Mouse (Mus musculus) Patski (cell line): ENCODE measurements around the gene Nhsl2. TPM values are rescaled to one million over a fixed set of nuclear protein-coding genes. Genes with fewer than 3 reads are reported as not detected.
A peak's percentile ranks its signal among the peaks of the same experiment; 100 is the strongest.

ENCODE experiments used
- ATAC-seq: fragments of 100-300 bp; one replicate; pipeline ENCODE4 v1.8.0; 2021
- CTCF ChIA-PET: fragments of 350-600 bp; sonication (Branson Sonifier 250); formaldehyde crosslinking; loops from one replicate; lab custom pipeline; 2022; ENCODE audit warnings: inconsistent platforms; lab: Charles Lee
- POLR2A ChIA-PET: fragments of 350-600 bp; sonication (Branson Sonifier 250); formaldehyde crosslinking; loops from one replicate; lab custom pipeline; 2022; ENCODE audit warnings: antibody characterized with exemption, inconsistent platforms; lab: Charles Lee
- DNase-seq: peaks from one replicate; pipeline ENCODE4 v3.0.0-alpha.2; 2011; ENCODE audit warnings: low read depth, low spot score
- H3K27me3 ChIP-seq: fragments of 371-371 bp; one replicate; pipeline ENCODE4 v1.5.1; 2021
- CTCF ChIP-seq: fragments of 100-300 bp; IDR thresholded peaks from one replicate; pipeline ENCODE4 v1.5.1; 2021
- in situ Hi-C: fragments of 300-500 bp; cut with MboI; formaldehyde crosslinking; loops from 3 replicates; pipeline ENCODE4 v1.11.1; 2018; ENCODE audit warnings: low pct_unique_long_range_greater_than_20kb, mixed read lengths
- polyA plus RNA-seq: library from polyadenylated mRNA; unstranded; gene quantifications from one replicate; pipeline ENCODE4 v1.2.3, GENCODE M21; 2021

The Nhsl2 gene
- polyA plus RNA-seq, 1 experiment from 2014 or later, result 1.9 TPM

GRCm38 (mm10) chrX:101901806-101902490, 52.8 kb downstream of the Nhsl2 start:
- ChIA-PET CTCF (no interaction called here), POLR2A (interaction anchor here (0.7 kb wide), 1 partner anchor 124 kb away, joined by 3 read pairs; no protein-coding TSS in a partner anchor)
- TF ChIP-seq CTCF, result no peak
- H3K27me3 ChIP-seq, result peaks cover 18% of the 10 kb centered on the region
- DNase-seq (no peak), ATAC-seq (peak; percentile 62)
- in situ Hi-C loops, result no loop called here

GRCm38 (mm10) chrX:101902597-101902996, 53.4 kb downstream of the Nhsl2 start:
- DNase-seq, result no peak
- CTCF ChIA-PET, result interaction anchor here (1.2 kb wide), 1 partner anchor 12 kb away, joined by 3 read pairs; no protein-coding TSS in a partner anchor
- TF ChIP-seq CTCF, result no peak
- in situ Hi-C loops, result no loop called here
- peak; percentile 17 for ATAC-seq
- H3K27me3 ChIP-seq, result peaks cover 17% of the 10 kb centered on the region
- POLR2A ChIA-PET, result no interaction called here

- ATAC-seq (no peak), DNase-seq (no peak)
- H3K27me3 ChIP-seq, result peaks cover 31% of the 10 kb centered on the region
- POLR2A ChIA-PET, result no interaction called here
- CTCF ChIA-PET, result no interaction called here
- in situ Hi-C loops, result no loop called here
- no peak for TF ChIP-seq CTCF
Observed at GRCm38 (mm10) chrX:101907301-101907700, 58.1 kb downstream of the Nhsl2 start.

GRCm38 (mm10) chrX:101929131-101929530, 79.9 kb downstream of the Nhsl2 start:
- POLR2A ChIA-PET, result no interaction called here
- ATAC-seq (no peak), DNase-seq (no peak)
- in situ Hi-C loops, result no loop called here
- CTCF ChIA-PET, result interaction anchor here (1.9 kb wide), 1 partner anchor 13 kb away, joined by 7 read pairs; no protein-coding TSS in a partner anchor
- H3K27me3 ChIP-seq, result peaks cover 11% of the 10 kb centered on the region
- no peak for TF ChIP-seq CTCF

GRCm38 (mm10) chrX:101930301-101930700, 81.1 kb downstream of the Nhsl2 start:
- ATAC-seq, result no peak
- no peak for TF ChIP-seq CTCF
- DNase-seq, result no peak
- POLR2A ChIA-PET, result no interaction called here
- H3K27me3 ChIP-seq, result peaks cover 6% of the 10 kb centered on the region
- in situ Hi-C loops, result no loop called here
- CTCF ChIA-PET, result interaction anchor here (1.1 kb wide), 1 partner anchor 13 kb away, joined by 3 read pairs; no protein-coding TSS in a partner anchor

- ChIA-PET POLR2A (no interaction called here), CTCF (interaction anchor here (1.1 kb wide), 1 partner anchor 13 kb away, joined by 3 read pairs; no protein-coding TSS in a partner anchor)
- ATAC-seq (no peak), DNase-seq (no peak)
- no peak for TF ChIP-seq CTCF
- in situ Hi-C loops, result no loop called here
- peaks cover 7% of the 10 kb centered on the region for H3K27me3 ChIP-seq
Observed at GRCm38 (mm10) chrX:101931016-101931415, 81.8 kb downstream of the Nhsl2 start.

GRCm38 (mm10) chrX:101932244-101932643, 83.1 kb downstream of the Nhsl2 start:
- ChIA-PET POLR2A (no interaction called here), CTCF (interaction anchor here (2.0 kb wide), 1 partner anchor 10 kb away, joined by 8 read pairs; no protein-coding TSS in a partner anchor)
- H3K27me3 ChIP-seq, result peaks cover 13% of the 10 kb centered on the region
- no peak for TF ChIP-seq CTCF
- DNase-seq, result no peak
- in situ Hi-C loops, result no loop called here
- peak; percentile 23 for ATAC-seq

- peaks cover 13% of the 10 kb centered on the region for H3K27me3 ChIP-seq
- no peak for DNase-seq
- no peak for ATAC-seq
- in situ Hi-C loops, result no loop called here
- CTCF ChIA-PET, result interaction anchor here (1.2 to 2.0 kb wide), 2 partner anchors 9 to 13 kb away, joined by 3 to 8 read pairs; no protein-coding TSS in a partner anchor
- no peak for TF ChIP-seq CTCF
- POLR2A ChIA-PET, result no interaction called here
Observed at GRCm38 (mm10) chrX:101933346-101933745, 84.2 kb downstream of the Nhsl2 start.

- in situ Hi-C loops, result no loop called here
- CTCF ChIA-PET, result no interaction called here
- TF ChIP-seq CTCF, result no peak
- POLR2A ChIA-PET, result interaction anchor here (0.7 kb wide), 1 partner anchor 83 kb away, joined by 7 read pairs; no protein-coding TSS in a partner anchor
- ATAC-seq (no peak), DNase-seq (no peak)
- peaks cover 12% of the 10 kb centered on the region for H3K27me3 ChIP-seq
Observed at GRCm38 (mm10) chrX:101935291-101935840, 86.2 kb downstream of the Nhsl2 start.

GRCm38 (mm10) chrX:101939486-101939885, 90.3 kb downstream of the Nhsl2 start:
- no peak for TF ChIP-seq CTCF
- ChIA-PET POLR2A (no interaction called here), CTCF (no interaction called here)
- in situ Hi-C loops, result no loop called here
- peaks cover 7% of the 10 kb centered on the region for H3K27me3 ChIP-seq
- DNase-seq (no peak), ATAC-seq (no peak)

- POLR2A ChIA-PET, result no interaction called here
- H3K27me3 ChIP-seq, result no peaks in the 10 kb centered on the region
- CTCF ChIA-PET, result interaction anchor here (0.8 to 2.3 kb wide), 12 partner anchors 8 to 151 kb away, joined by 3 to 9 read pairs (median 4); no protein-coding TSS in a partner anchor
- in situ Hi-C loops, result loop anchor here (5.0 kb wide), 1 partner anchor 140 kb away; no protein-coding TSS in a partner anchor
- peak; percentile 70 for ATAC-seq
- TF ChIP-seq CTCF, result no peak
- no peak for DNase-seq
Observed at GRCm38 (mm10) chrX:101942461-101942896, 93.3 kb downstream of the Nhsl2 start.
